Mouse (Mus musculus) urinary bladder, postnatal 10 days (tissue): Measurements from ENCODE around the gene Uxs1.

ENCODE experiments used
- DNase-seq: peaks from one replicate; pipeline ENCODE4 v3.0.0; 2022; ENCODE audit warnings: low spot score

Gene Uxs1

GRCm38 (mm10) chr1:43798048-43798447 is 29.6 kb downstream of the Uxs1 start:
- DNase-seq: no peak

- DNase-seq: no peak
These were observed 37.8 kb downstream of the Uxs1 start for GRCm38 (mm10) chr1:43789765-43790164.

GRCm38 (mm10) chr1:43786711-43787110 is 40.9 kb downstream of the Uxs1 start:
- no peak for DNase-seq

- no peak for DNase-seq
These were observed 42.3 kb downstream of the Uxs1 start for GRCm38 (mm10) chr1:43785316-43785715.

- DNase-seq: no peak
These were observed 44.4 kb downstream of the Uxs1 start for GRCm38 (mm10) chr1:43783186-43783585.

- DNase-seq: no peak
These were observed 44.9 kb downstream of the Uxs1 start for GRCm38 (mm10) chr1:43782680-43783079.

- DNase-seq: no peak
These were observed 45.9 kb downstream of the Uxs1 start for GRCm38 (mm10) chr1:43781672-43782071.

- no peak for DNase-seq
These were observed 46.4 kb downstream of the Uxs1 start for GRCm38 (mm10) chr1:43781195-43781594.

- DNase-seq: no peak
These were observed 51.5 kb downstream of the Uxs1 start for GRCm38 (mm10) chr1:43776106-43776505.

GRCm38 (mm10) chr1:43774126-43774525 is 53.5 kb downstream of the Uxs1 start:
- DNase-seq: no peak

- DNase-seq: no peak
These were observed 54.9 kb downstream of the Uxs1 start for GRCm38 (mm10) chr1:43772694-43773093.

- DNase-seq: no peak
These were observed 57.6 kb downstream of the Uxs1 start for GRCm38 (mm10) chr1:43770032-43770431.

GRCm38 (mm10) chr1:43769348-43769747 is 58.3 kb downstream of the Uxs1 start:
- DNase-seq: no peak

GRCm38 (mm10) chr1:43768385-43768990 is 59.1 kb downstream of the Uxs1 start:
- DNase-seq: no peak

GRCm38 (mm10) chr1:43766328-43766727 is 61.3 kb downstream of the Uxs1 start:
- no peak for DNase-seq

- DNase-seq: no peak
These were observed 63.1 kb downstream of the Uxs1 start for GRCm38 (mm10) chr1:43764481-43764880.

- DNase-seq: no peak
These were observed 67.5 kb downstream of the Uxs1 start for GRCm38 (mm10) chr1:43760085-43760484.

- DNase-seq: no peak
These were observed 72.9 kb downstream of the Uxs1 start for GRCm38 (mm10) chr1:43754448-43755312.

GRCm38 (mm10) chr1:43738519-43738894 is 89.1 kb downstream of the Uxs1 start:
- no peak for DNase-seq

GRCm38 (mm10) chr1:43737812-43738518 is 89.6 kb downstream of the Uxs1 start:
- DNase-seq: no peak

GRCm38 (mm10) chr1:43732657-43733056 is 94.9 kb downstream of the Uxs1 start:
- no peak for DNase-seq

GRCm38 (mm10) chr1:43732100-43732499 is 95.5 kb downstream of the Uxs1 start:
- DNase-seq: no peak

GRCm38 (mm10) chr1:43730491-43730924 is 97.1 kb downstream of the Uxs1 start, which contains the start of gene 1500015O10Rik:
1500015O10Rik (plus strand) TSS chr1:43730602.
- DNase-seq: peak; percentile 20
